ENCODE assay signal across 31 mouse cellular contexts in the genomic region with DNA sequence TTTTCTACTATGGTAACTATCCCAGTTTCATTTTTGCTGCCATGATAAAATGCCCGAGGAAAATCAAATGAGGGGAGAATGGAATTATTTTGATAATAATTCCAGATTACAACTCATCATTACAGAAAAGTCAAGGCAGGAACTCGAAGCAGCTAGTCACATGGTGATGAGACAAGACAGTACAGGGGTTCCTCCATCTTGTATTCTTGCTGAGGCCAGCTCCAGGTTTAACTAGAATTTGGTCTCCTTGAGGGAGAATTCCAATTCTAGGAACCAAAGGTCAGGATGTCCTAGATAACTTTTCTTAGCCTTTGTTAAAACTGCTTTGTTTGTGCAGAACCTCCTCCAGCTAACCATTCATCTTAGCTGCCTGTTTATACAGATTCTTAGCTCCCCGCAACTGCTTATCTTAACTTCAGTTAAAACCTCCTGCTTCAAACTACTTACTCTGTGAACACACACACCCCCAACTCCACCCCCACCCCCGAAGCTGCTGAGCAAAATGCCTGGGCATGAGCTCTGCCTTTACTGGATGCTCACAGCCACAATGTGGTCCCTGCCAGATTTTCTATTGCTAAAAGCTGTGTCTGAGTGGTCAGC. TPM values are rescaled to one million over a fixed set of nuclear protein-coding genes. Genes with fewer than 3 reads are reported as not detected.
DNase-seq lines count a peak whose midpoint lies in the region; ATAC-seq lines count a peak whose summit lies in the region.
"Had no signal": no experiment of that assay in that cellular context is flagged by ENCODE, and none has a peak within 500 bp of the region (broad histone marks: within the 10 kb centered on the region; RNA-seq: fewer than 3 reads in every experiment).

No protein-coding gene starts in this region.

- H3K9ac ChIP-seq in intestine, embryonic 15.5 days, result no peak overlapping the region
- no peak overlapping the region for H3K9ac ChIP-seq in intestine, embryonic 16.5 days (ENCODE audit: low read depth, low read length)
- H3K9ac ChIP-seq in liver, embryonic 11.5 days (ENCODE audit: low read depth, low read length), result no peak overlapping the region
- H3K9ac ChIP-seq: embryonic facial prominence, embryonic 15.5 days; forebrain, embryonic 12.5 days; forebrain, postnatal 0 days; heart, embryonic 12.5 days; hindbrain, embryonic 13.5 days; lung, embryonic 14.5 days; midbrain, embryonic 13.5 days; neural tube, embryonic 13.5 days had no signal

- no peak overlapping the region for H3K4me3 ChIP-seq in intestine, embryonic 15.5 days (replicated peaks)
- H3K4me3 ChIP-seq in intestine, embryonic 16.5 days (ENCODE audit: low read length), result no peak overlapping the region
- no peak overlapping the region for H3K4me3 ChIP-seq in liver, embryonic 11.5 days (ENCODE audit: low read depth, low read length)
- H3K4me3 ChIP-seq: embryonic facial prominence, embryonic 15.5 days; forebrain, embryonic 12.5 days; heart, embryonic 12.5 days; hindbrain, embryonic 13.5 days; megakaryocyte, embryonic 14.5 days; midbrain, embryonic 13.5 days; neural tube, embryonic 13.5 days had no signal

- H3K36me3 ChIP-seq in intestine, embryonic 15.5 days, result no peaks in the 10 kb centered on the region
- no peaks in the 10 kb centered on the region for H3K36me3 ChIP-seq in intestine, embryonic 16.5 days (ENCODE audit: control insufficient read depth, insufficient read depth, low read length)
- H3K36me3 ChIP-seq in liver, embryonic 11.5 days (ENCODE audit: control insufficient read depth, insufficient read depth, low read length), result no peaks in the 10 kb centered on the region
- H3K36me3 ChIP-seq: embryonic facial prominence, embryonic 15.5 days; forebrain, embryonic 12.5 days; heart, embryonic 12.5 days; hindbrain, embryonic 13.5 days; midbrain, embryonic 13.5 days; neural tube, embryonic 13.5 days had no signal

- H3K27ac ChIP-seq in intestine, embryonic 15.5 days, result peak overlapping the region; percentile 13; the same call in 1 of the 2 replicates
- no peak overlapping the region for H3K27ac ChIP-seq in intestine, embryonic 16.5 days (ENCODE audit: low read length)
- no peak overlapping the region for H3K27ac ChIP-seq in liver, embryonic 11.5 days (ENCODE audit: low read depth, low read length)
- H3K27ac ChIP-seq: embryonic facial prominence, embryonic 15.5 days; forebrain, embryonic 12.5 days; hindbrain, embryonic 13.5 days; midbrain, embryonic 13.5 days; neural tube, embryonic 13.5 days had no signal

- ATAC-seq in intestine, embryonic 15.5 days, result no peak
- ATAC-seq in intestine, embryonic 16.5 days, result no peak
- peak; percentile 43; the same call in 1 of the 2 replicates for ATAC-seq in liver, embryonic 11.5 days (replicated peaks; ENCODE audit: low FRiP score)
- peak; percentile 86 for ATAC-seq in megakaryocyte-erythroid progenitor cell, adult 5-6 weeks (replicated peaks; ENCODE audit: low FRiP score, low TSS enrichment, poor library complexity, severe bottlenecking)
- ATAC-seq: forebrain, postnatal 0 days; midbrain, embryonic 13.5 days had no signal

- no peaks in the 10 kb centered on the region for H3K9me3 ChIP-seq in intestine, embryonic 15.5 days
- no peaks in the 10 kb centered on the region for H3K9me3 ChIP-seq in intestine, embryonic 16.5 days (ENCODE audit: control insufficient read depth, low read length)
- H3K9me3 ChIP-seq in liver, embryonic 11.5 days (ENCODE audit: control insufficient read depth, low read length), result no peaks in the 10 kb centered on the region
- H3K9me3 ChIP-seq: embryonic facial prominence, embryonic 15.5 days; forebrain, embryonic 12.5 days; heart, embryonic 12.5 days; hindbrain, embryonic 13.5 days; megakaryocyte, embryonic 14.5 days; midbrain, embryonic 13.5 days; neural tube, embryonic 13.5 days had no signal

- H3K4me1 ChIP-seq in intestine, embryonic 15.5 days (replicated peaks), result peaks cover 5% of the 10 kb centered on the region
- H3K4me1 ChIP-seq in intestine, embryonic 16.5 days (ENCODE audit: control insufficient read depth, insufficient read depth, low read length), result peaks cover 8% of the 10 kb centered on the region; the same call in 1 of the 2 replicates
- peaks cover 12% of the 10 kb centered on the region for H3K4me1 ChIP-seq in liver, embryonic 11.5 days (replicated peaks; ENCODE audit: control insufficient read depth, insufficient read depth, low read length)

- H3K4me2 ChIP-seq in intestine, embryonic 15.5 days (replicated peaks), result no peak overlapping the region
- H3K4me2 ChIP-seq in intestine, embryonic 16.5 days (ENCODE audit: low read depth, low read length), result no peak overlapping the region
- H3K4me2 ChIP-seq in liver, embryonic 11.5 days, result no peak overlapping the region
- H3K4me2 ChIP-seq: embryonic facial prominence, embryonic 15.5 days; forebrain, embryonic 12.5 days; heart, embryonic 12.5 days; hindbrain, embryonic 13.5 days; lung, embryonic 14.5 days; midbrain, embryonic 13.5 days; neural tube, embryonic 13.5 days had no signal

- intact Hi-C loops in left cerebral cortex, postnatal 36 days (cut with DNase I), result no loop called here

- WGBS in intestine, embryonic 15.5 days, result 49% methylated on average over 4 of the region's 4 CpGs
- WGBS in intestine, embryonic 16.5 days, result 48% methylated on average over 4 of the region's 4 CpGs
- whole genome bisulfite sequencing in liver, embryonic 11.5 days, result 38% methylated on average over 4 of the region's 4 CpGs

- peak; percentile 62 for DNase-seq in brain, adult 2 months (ENCODE audit: low read depth, low spot score)
- DNase-seq in liver, embryonic 11.5 days (ENCODE audit: low spot score), result no peak
- no peak for DNase-seq in left cerebral cortex, postnatal 36 days (ENCODE audit: low spot score in 2 of 2)
- no peak for DNase-seq in lung, postnatal 14 days
- DNase-seq in urinary bladder, postnatal 36 days (ENCODE audit: low spot score in 2 of 2), result no peak
- DNase-seq: adrenal gland, adult 8-10 months; B cell, adult 2 months; cerebellum, adult 11 months; cerebellum, adult 9-10 months; forebrain, postnatal 0 days; gastrocnemius, postnatal 25 days; heart, adult 11 months; heart, postnatal 4 days; kidney, adult 2 months; kidney, postnatal 4 days; layer of hippocampus, postnatal 36 days; lung, postnatal 36 days; spleen, adult 18-20 months; thymus, adult 2 months; thymus, postnatal 36 days had no signal

- H3K27me3 ChIP-seq in intestine, embryonic 15.5 days (replicated peaks), result no peaks in the 10 kb centered on the region
- H3K27me3 ChIP-seq in intestine, embryonic 16.5 days (replicated peaks; ENCODE audit: control insufficient read depth, insufficient read depth, low read length), result no peaks in the 10 kb centered on the region
- H3K27me3 ChIP-seq in liver, embryonic 11.5 days (replicated peaks; ENCODE audit: control insufficient read depth, insufficient read depth, low read length), result no peaks in the 10 kb centered on the region
- H3K27me3 ChIP-seq: embryonic facial prominence, embryonic 15.5 days; forebrain, embryonic 12.5 days; heart, embryonic 12.5 days; hindbrain, embryonic 13.5 days; midbrain, embryonic 13.5 days; neural tube, embryonic 13.5 days had no signal

RNA-seq across cellular contexts. Expression of a gene that starts 23.7 kb away (rescaled TPM):
- polyA plus RNA-seq in intestine, embryonic 15.5 days (2015; fragmentation: Nextera tagmentation; extraction: Ambion mirVana), result 17.3 and 17.9 TPM in 2 replicates
- polyA plus RNA-seq in intestine, embryonic 16.5 days (2015; fragmentation: Nextera tagmentation; extraction: Ambion mirVana), result 12.0 and 12.6 TPM in 2 replicates
- 20.0 and 22.7 TPM in 2 replicates for polyA plus RNA-seq in liver, embryonic 11.5 days (2014; fragmentation: Nextera tagmentation; extraction: Ambion mirVana)
- 8.8 and 11.5 TPM in 2 replicates for total RNA-seq in megakaryocyte-erythroid progenitor cell, adult 5-6 weeks (2014; fragmentation: Nextera tagmentation)
- total RNA-seq in megakaryocyte-erythroid progenitor cell, adult 5-6 weeks (2017), result 4.6 and 9.4 TPM in 2 replicates
- total RNA-seq in left cerebral cortex, postnatal 36 days (2021), result 10 to 100 TPM; 88.9 to 94.6 TPM

Comparison
In these comparisons a context has a peak if more than half of its experiments do, and no peak if none do; other contexts are left out.
1. ATAC-seq: peak in liver, embryonic 11.5 days (single experiment) and megakaryocyte-erythroid progenitor cell, adult 5-6 weeks (single experiment); none in intestine, embryonic 15.5 days (single experiment) and intestine, embryonic 16.5 days (single experiment).